ENCODE assay signal across 24 mouse cellular contexts in the genomic region with DNA sequence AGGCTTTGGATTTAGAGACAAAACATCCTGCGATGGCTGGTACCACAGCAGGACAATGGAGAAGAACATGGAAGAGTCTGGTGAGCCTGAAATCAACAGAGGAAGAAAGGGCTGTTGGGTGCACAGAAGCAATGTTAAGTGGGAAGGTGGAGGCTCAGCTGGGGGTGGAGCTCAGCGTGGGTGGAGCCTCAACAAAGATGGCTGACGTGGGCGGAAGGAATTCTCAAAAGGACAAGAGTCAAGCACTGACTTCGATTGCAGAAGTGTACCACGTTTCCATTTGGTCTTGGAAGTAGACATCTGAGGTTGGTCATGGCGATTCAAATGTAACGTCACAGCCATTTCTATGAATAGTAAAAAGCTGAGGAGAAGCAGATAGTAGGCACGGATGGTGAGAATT. TPM values are rescaled to one million over a fixed set of nuclear protein-coding genes. Genes with fewer than 3 reads are reported as not detected.
A peak's percentile ranks its signal among the peaks of the same experiment; 100 is the strongest.
DNase-seq lines count a peak whose midpoint lies in the region; ATAC-seq lines count a peak whose summit lies in the region.
"Had no signal": no experiment of that assay in that cellular context is flagged by ENCODE, and none has a peak within 500 bp of the region (broad histone marks: within the 10 kb centered on the region; RNA-seq: fewer than 3 reads in every experiment).

No protein-coding gene starts in this region.

- peak; percentile 68 for DNase-seq in heart, adult 11 months
- DNase-seq in ES-CJ7 (ENCODE audit: low read depth, low spot score): peak; percentile 51
- peak; percentile 40 for DNase-seq in ZHBTc4 (ENCODE audit: low read depth, low spot score)
- DNase-seq: adrenal gland, adult 2 months; adrenal gland, postnatal 10 days; adrenal gland, postnatal 25 days; B cell, adult 2 months; cerebellum, adult 11 months; cerebellum, adult 18-20 months; cerebellum, adult 8-10 months; cerebellum, adult 9-11 months; cerebellum, postnatal 14 days; cerebellum, postnatal 36 days had no signal

- H3K9ac ChIP-seq in heart, embryonic 11.5 days (ENCODE audit: low read depth, low read length): no peak overlapping the region
- no peak overlapping the region for H3K9ac ChIP-seq in hindbrain, embryonic 16.5 days (ENCODE audit: low read depth, low read length)
- H3K9ac ChIP-seq: embryonic facial prominence, embryonic 13.5 days; embryonic facial prominence, embryonic 15.5 days; forebrain, embryonic 12.5 days had no signal

- H3K4me1 ChIP-seq in heart, embryonic 11.5 days (ENCODE audit: control insufficient read depth, insufficient read depth, low read length): no peaks in the 10 kb centered on the region
- H3K4me1 ChIP-seq in hindbrain, embryonic 16.5 days (ENCODE audit: control insufficient read depth, insufficient read depth, low read depth, low read length): peaks cover 4% of the 10 kb centered on the region

- WGBS in heart, embryonic 11.5 days (ENCODE audit: insufficient replicate concordance): 85% methylated on average over 9 of the region's 9 CpGs
- WGBS in hindbrain, embryonic 16.5 days: 87% methylated on average over 9 of the region's 9 CpGs

- H3K4me3 ChIP-seq in heart, embryonic 11.5 days (ENCODE audit: low read depth, low read length): no peak overlapping the region
- no peak overlapping the region for H3K4me3 ChIP-seq in hindbrain, embryonic 16.5 days (ENCODE audit: low read length)
- H3K4me3 ChIP-seq: embryonic facial prominence, embryonic 13.5 days; embryonic facial prominence, embryonic 15.5 days; erythroblast, embryonic 14.5 days; forebrain, embryonic 10.5 days; forebrain, embryonic 12.5 days had no signal

- H3K27me3 ChIP-seq in heart, embryonic 11.5 days (ENCODE audit: control insufficient read depth, insufficient read depth, low read length): no peaks in the 10 kb centered on the region
- H3K27me3 ChIP-seq in hindbrain, embryonic 16.5 days (replicated peaks; ENCODE audit: control insufficient read depth, insufficient read depth, low read length): no peaks in the 10 kb centered on the region
- H3K27me3 ChIP-seq: CH12.LX; embryonic facial prominence, embryonic 13.5 days; embryonic facial prominence, embryonic 15.5 days; forebrain, embryonic 12.5 days had no signal

- no peaks in the 10 kb centered on the region for H3K9me3 ChIP-seq in heart, embryonic 11.5 days (replicated peaks; ENCODE audit: control insufficient read depth, low read length)
- no peaks in the 10 kb centered on the region for H3K9me3 ChIP-seq in hindbrain, embryonic 16.5 days (ENCODE audit: control insufficient read depth, low read length)
- H3K9me3 ChIP-seq: embryonic facial prominence, embryonic 13.5 days; embryonic facial prominence, embryonic 15.5 days; forebrain, embryonic 10.5 days; forebrain, embryonic 12.5 days had no signal

- no peak for ATAC-seq in heart, embryonic 11.5 days (replicated peaks; ENCODE audit: insufficient number of reproducible peaks, low FRiP score, low TSS enrichment)
- ATAC-seq in hindbrain, embryonic 16.5 days: no peak
- ATAC-seq: CD4-positive, CD25-positive, alpha-beta regulatory T cell, adult 4 months; forebrain, embryonic 14.5 days; forebrain, embryonic 16.5 days had no signal

- no peak overlapping the region for H3K4me2 ChIP-seq in heart, embryonic 11.5 days
- no peak overlapping the region for H3K4me2 ChIP-seq in hindbrain, embryonic 16.5 days (ENCODE audit: low read length)
- H3K4me2 ChIP-seq: embryonic facial prominence, embryonic 13.5 days; embryonic facial prominence, embryonic 15.5 days; forebrain, embryonic 12.5 days had no signal

- no peak overlapping the region for H3K27ac ChIP-seq in heart, embryonic 11.5 days (ENCODE audit: low read depth, low read length)
- no peak overlapping the region for H3K27ac ChIP-seq in hindbrain, embryonic 16.5 days (ENCODE audit: low read depth, low read length)
- H3K27ac ChIP-seq: embryonic facial prominence, embryonic 13.5 days; embryonic facial prominence, embryonic 15.5 days; forebrain, embryonic 10.5 days; forebrain, embryonic 12.5 days had no signal

- no peaks in the 10 kb centered on the region for H3K36me3 ChIP-seq in heart, embryonic 11.5 days (ENCODE audit: control insufficient read depth, insufficient read depth, low read length)
- H3K36me3 ChIP-seq in hindbrain, embryonic 16.5 days (ENCODE audit: control insufficient read depth, insufficient read depth, low read length): no peaks in the 10 kb centered on the region
- H3K36me3 ChIP-seq: embryonic facial prominence, embryonic 13.5 days; embryonic facial prominence, embryonic 15.5 days; forebrain, embryonic 10.5 days; forebrain, embryonic 12.5 days had no signal

RNA-seq across cellular contexts. Expression of a gene that starts 4.5 kb away (rescaled TPM):
- polyA plus RNA-seq in heart, embryonic 11.5 days (2014; fragmentation: Nextera tagmentation; extraction: Ambion mirVana): 1.3 and 1.5 TPM in 2 replicates
- polyA plus RNA-seq in hindbrain, embryonic 16.5 days (2015; fragmentation: Nextera tagmentation; extraction: Ambion mirVana): 9.1 and 10.0 TPM in 2 replicates
- polyA plus RNA-seq: adrenal gland, adult 2 months; erythroblast, embryonic 14.5 days had no signal
